In the genomic region with DNA sequence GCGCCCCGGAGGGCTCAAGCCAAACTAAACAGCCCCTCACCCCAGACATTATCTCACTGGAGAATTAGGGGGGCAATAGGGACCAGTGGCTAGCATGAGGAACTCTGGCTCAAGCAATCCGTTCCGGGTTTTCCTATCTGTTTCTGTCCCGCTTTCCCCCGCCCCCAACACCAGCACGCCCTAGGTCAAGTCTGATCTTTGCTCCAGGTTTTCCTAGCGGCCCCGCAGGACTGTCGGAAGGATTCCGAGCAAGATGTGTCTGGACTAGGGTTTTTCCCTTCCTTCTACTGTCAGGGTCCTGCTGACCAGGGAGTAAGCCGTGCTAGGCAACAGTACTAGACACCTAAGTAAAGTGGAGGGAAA, we compare ENCODE assay signal across 7 mouse cellular contexts. TPM values are rescaled to one million over a fixed set of nuclear protein-coding genes. Genes with fewer than 3 reads are reported as not detected.
A peak's percentile ranks its signal among the peaks of the same experiment; 100 is the strongest.
DNase-seq lines count a peak whose midpoint lies in the region; ATAC-seq lines count a peak whose summit lies in the region.

No protein-coding gene starts in this region.

- ATAC-seq in embryonic facial prominence, embryonic 13.5 days (ENCODE audit: insufficient number of reproducible peaks, insufficient read depth, low FRiP score, low TSS enrichment, low read depth): no peak
- ATAC-seq in heart, embryonic 12.5 days (ENCODE audit: insufficient number of reproducible peaks, low FRiP score): peak; percentile 15

- H3K4me2 ChIP-seq in embryonic facial prominence, embryonic 13.5 days: peak overlapping the region; percentile 94
- H3K4me2 ChIP-seq in heart, embryonic 12.5 days: peak overlapping the region; percentile 100

- WGBS in embryonic facial prominence, embryonic 13.5 days: 0% methylated on average over 12 of the region's 12 CpGs
- under 1% methylated on average over 12 of the region's 12 CpGs for WGBS in heart, embryonic 12.5 days

- H3K27ac ChIP-seq in embryonic facial prominence, embryonic 13.5 days: peak overlapping the region; percentile 89
- H3K27ac ChIP-seq in heart, embryonic 12.5 days (ENCODE audit: poor library complexity, severe bottlenecking): peak overlapping the region; percentile 93

- no peaks in the 10 kb centered on the region for H3K36me3 ChIP-seq in embryonic facial prominence, embryonic 13.5 days
- H3K36me3 ChIP-seq in heart, embryonic 12.5 days: peaks cover 3% of the 10 kb centered on the region; the same call in 1 of the 2 replicates

- peak overlapping the region; percentile 69 for H3K9ac ChIP-seq in embryonic facial prominence, embryonic 13.5 days
- H3K9ac ChIP-seq in heart, embryonic 12.5 days: peak overlapping the region; percentile 79

- H3K9me3 ChIP-seq in embryonic facial prominence, embryonic 13.5 days: no peaks in the 10 kb centered on the region
- no peaks in the 10 kb centered on the region for H3K9me3 ChIP-seq in heart, embryonic 12.5 days (replicated peaks)

- H3K4me3 ChIP-seq in embryonic facial prominence, embryonic 13.5 days: peak overlapping the region; percentile 56
- peak overlapping the region; percentile 78 for H3K4me3 ChIP-seq in heart, embryonic 12.5 days

- peaks cover 57% of the 10 kb centered on the region for H3K4me1 ChIP-seq in embryonic facial prominence, embryonic 13.5 days
- peaks cover 40% of the 10 kb centered on the region for H3K4me1 ChIP-seq in heart, embryonic 12.5 days (replicated peaks)

- peak; percentile 85 for DNase-seq in MEL-GATA-1-ER (ENCODE audit: extremely low read depth, low read depth)
- peak; percentile 78 for DNase-seq in adrenal gland, postnatal 25 days
- DNase-seq in kidney, postnatal 14 days: peak; percentile 93
- DNase-seq in lung, postnatal 36 days: peak; percentile 93
- peak; percentile 84 for DNase-seq in skeletal muscle tissue, adult 2 months (ENCODE audit: low read depth, low spot score)

- peaks cover 29% of the 10 kb centered on the region for H3K27me3 ChIP-seq in embryonic facial prominence, embryonic 13.5 days
- H3K27me3 ChIP-seq in heart, embryonic 12.5 days (replicated peaks): no peaks in the 10 kb centered on the region

RNA-seq across cellular contexts. Expression of a gene that starts 0.3 kb away (rescaled TPM):
- 98.2 and 110 TPM in 2 replicates for total RNA-seq in adrenal gland, postnatal 25 days (2021)
- polyA plus RNA-seq in embryonic facial prominence, embryonic 13.5 days (2015; fragmentation: Nextera tagmentation; extraction: Ambion mirVana): 1.7 and 2.1 TPM in 2 replicates
- 1.6 and 1.8 TPM in 2 replicates for polyA plus RNA-seq in heart, embryonic 12.5 days (2016; fragmentation: Nextera tagmentation; extraction: Ambion mirVana)

RNA-seq across cellular contexts. Expression of a gene that starts 7.7 kb away (rescaled TPM):
- 3.1 TPM in 1 of 2 replicates, not detected in the other for total RNA-seq in adrenal gland, postnatal 25 days (2021)
- polyA plus RNA-seq in embryonic facial prominence, embryonic 13.5 days (2015; fragmentation: Nextera tagmentation; extraction: Ambion mirVana): not detected in 2 replicates
- 0.54 TPM in 1 of 2 replicates, not detected in the other for polyA plus RNA-seq in heart, embryonic 12.5 days (2016; fragmentation: Nextera tagmentation; extraction: Ambion mirVana)

RNA-seq across cellular contexts. Expression of a gene that starts 16.8 kb away (rescaled TPM):
- total RNA-seq in adrenal gland, postnatal 25 days (2021): 34.7 and 35.4 TPM in 2 replicates
- 29.4 and 29.5 TPM in 2 replicates for polyA plus RNA-seq in embryonic facial prominence, embryonic 13.5 days (2015; fragmentation: Nextera tagmentation; extraction: Ambion mirVana)
- polyA plus RNA-seq in heart, embryonic 12.5 days (2016; fragmentation: Nextera tagmentation; extraction: Ambion mirVana): 31.7 and 32.5 TPM in 2 replicates

RNA-seq across cellular contexts. Expression of a gene that starts 23.3 kb away (rescaled TPM):
- total RNA-seq in adrenal gland, postnatal 25 days (2021): 24.8 and 26.2 TPM in 2 replicates
- 513 and 525 TPM in 2 replicates for polyA plus RNA-seq in embryonic facial prominence, embryonic 13.5 days (2015; fragmentation: Nextera tagmentation; extraction: Ambion mirVana)
- 355 and 356 TPM in 2 replicates for polyA plus RNA-seq in heart, embryonic 12.5 days (2016; fragmentation: Nextera tagmentation; extraction: Ambion mirVana)

RNA-seq across cellular contexts. Expression of a gene that starts 23.4 kb away (rescaled TPM):
- total RNA-seq in adrenal gland, postnatal 25 days (2021): 74.4 and 101 TPM in 2 replicates
- 91.4 and 93.3 TPM in 2 replicates for polyA plus RNA-seq in embryonic facial prominence, embryonic 13.5 days (2015; fragmentation: Nextera tagmentation; extraction: Ambion mirVana)
- polyA plus RNA-seq in heart, embryonic 12.5 days (2016; fragmentation: Nextera tagmentation; extraction: Ambion mirVana): 76.2 and 78.1 TPM in 2 replicates
